Mouse (Mus musculus): ENCODE measurements at regions not wholly inside any gene's neighbourhood (a gene's known extent, or its start where the extent isn't known, plus 50 kb on each side); places are given as distances from the start of the nearest gene placed in this dataset.
A peak's percentile ranks its signal among the peaks of the same experiment; 100 is the strongest.

DNA sequence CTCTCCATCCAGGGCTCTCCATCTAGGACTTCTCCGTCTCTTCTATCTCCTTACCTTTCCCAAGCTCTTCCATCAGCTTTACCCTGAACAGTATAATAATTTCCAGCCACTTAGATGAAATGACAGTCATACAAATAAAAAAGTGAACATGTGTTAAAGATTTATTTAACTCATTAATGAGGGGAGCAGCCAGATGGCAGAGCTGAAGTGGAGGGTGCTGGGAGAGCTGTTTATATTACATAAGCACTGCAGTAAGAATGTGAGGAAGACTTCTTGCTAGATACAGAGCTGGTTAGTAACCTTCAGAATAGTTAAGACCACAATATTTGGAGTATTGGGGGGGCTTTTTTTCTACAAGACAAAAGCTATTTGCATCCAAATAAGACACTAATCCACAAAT lies 234.9 kb downstream of the Gm12728 start:
- WGBS = 84% methylated on average over 1 of the region's 1 CpGs

DNA sequence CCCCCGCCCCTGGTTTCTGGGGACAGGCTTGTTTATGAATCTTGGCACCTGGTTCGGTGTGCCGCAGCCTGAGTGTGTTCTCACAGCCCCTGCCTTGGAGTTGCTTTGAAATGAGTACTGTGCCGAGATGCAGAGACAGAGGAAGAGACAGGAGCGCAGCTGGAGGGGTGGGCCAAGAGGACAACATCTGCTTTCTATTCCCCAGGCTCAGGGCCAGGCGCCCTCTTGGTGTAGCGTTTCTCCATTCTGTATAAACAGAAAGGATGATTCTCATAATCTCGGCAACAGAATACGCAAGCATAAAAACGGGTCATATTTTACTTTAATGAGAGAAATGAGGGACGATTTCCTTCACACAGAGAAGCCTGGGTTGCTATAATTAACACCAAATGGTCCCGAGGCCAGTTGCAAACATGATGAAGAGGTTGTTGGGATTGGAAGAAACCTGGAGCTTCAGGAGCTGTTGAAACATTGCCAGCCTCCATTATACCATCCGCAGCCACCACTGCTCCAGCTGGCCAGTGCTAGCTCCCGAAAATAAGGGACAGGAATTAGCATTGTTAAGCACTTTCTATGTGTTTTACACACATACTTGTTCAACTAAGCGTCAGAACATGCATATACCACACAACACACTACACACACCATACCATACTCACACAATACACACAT lies 236.4 kb downstream of the Gm12728 start:
- Histone ChIP-seq H3K9me3 (replicated peaks; ENCODE audit: control insufficient read depth, low read length) (no peaks in the 10 kb centered on the region), H3K27me3 (replicated peaks; ENCODE audit: control insufficient read depth, insufficient read depth, low read length) (no peaks in the 10 kb centered on the region), H3K36me3 (ENCODE audit: control insufficient read depth, insufficient read depth, low read length) (no peaks in the 10 kb centered on the region), H3K27ac (ENCODE audit: low read depth, low read length) (no peak overlapping the region), H3K4me1 (ENCODE audit: control insufficient read depth, insufficient read depth, low read length) (no peaks in the 10 kb centered on the region), H3K4me3 (ENCODE audit: low read depth, low read length) (no peak overlapping the region), H3K9ac (ENCODE audit: low read length) (no peak overlapping the region), H3K4me2 (ENCODE audit: low read length) (no peak overlapping the region)
- ATAC-seq (no peak), DNase-seq (ENCODE audit: low spot score) (peak; percentile 13)
- WGBS = 73% methylated on average over 15 of the region's 15 CpGs

More for the DNA sequence above, 234.9 kb downstream of the Gm12728 start:
- ATAC-seq = no peak
- Histone ChIP-seq H3K9ac (ENCODE audit: low read length) (no peak overlapping the region), H3K4me1 (ENCODE audit: control insufficient read depth, insufficient read depth, low read length) (no peaks in the 10 kb centered on the region), H3K4me3 (ENCODE audit: low read depth, low read length) (no peak overlapping the region), H3K4me2 (ENCODE audit: low read length) (no peak overlapping the region), H3K27me3 (replicated peaks; ENCODE audit: control insufficient read depth, insufficient read depth, low read length) (no peaks in the 10 kb centered on the region), H3K36me3 (ENCODE audit: control insufficient read depth, insufficient read depth, low read length) (no peaks in the 10 kb centered on the region), H3K9me3 (replicated peaks; ENCODE audit: control insufficient read depth, low read length) (no peaks in the 10 kb centered on the region), H3K27ac (ENCODE audit: low read depth, low read length) (no peak overlapping the region)
- DNase-seq (ENCODE audit: low spot score) = peak; percentile 41

DNA sequence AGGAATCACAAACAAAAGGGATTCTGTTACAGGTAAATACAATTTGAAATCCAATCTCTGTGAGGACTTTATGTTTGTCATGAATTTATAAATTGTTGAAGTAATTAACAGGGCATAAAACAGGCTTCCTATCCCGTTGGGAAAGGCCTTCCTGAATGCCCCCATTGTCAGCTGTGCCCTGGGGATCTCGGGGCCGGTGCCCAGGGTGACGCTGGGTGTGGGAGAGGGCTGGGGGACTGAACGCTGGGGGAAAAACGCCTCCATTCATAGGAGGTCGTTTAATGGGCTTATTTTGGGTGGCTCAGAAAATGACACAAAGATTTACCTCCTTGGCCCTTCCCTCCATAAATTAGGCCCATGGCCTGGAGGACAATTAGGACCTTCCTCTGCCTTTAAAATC lies 250.7 kb downstream of the Gm12728 start:
- 4% methylated on average over 7 of the region's 7 CpGs for WGBS
- Histone ChIP-seq H3K9me3 (replicated peaks; ENCODE audit: control insufficient read depth, low read length) (no peaks in the 10 kb centered on the region), H3K4me2 (ENCODE audit: low read length) (no peak overlapping the region), H3K36me3 (ENCODE audit: control insufficient read depth, insufficient read depth, low read length) (no peaks in the 10 kb centered on the region), H3K9ac (ENCODE audit: low read length) (no peak overlapping the region), H3K27me3 (replicated peaks; ENCODE audit: control insufficient read depth, insufficient read depth, low read length) (no peaks in the 10 kb centered on the region), H3K4me3 (ENCODE audit: low read depth, low read length) (no peak overlapping the region), H3K4me1 (ENCODE audit: control insufficient read depth, insufficient read depth, low read length) (peaks cover 4% of the 10 kb centered on the region), H3K27ac (ENCODE audit: low read depth, low read length) (no peak overlapping the region)
- ATAC-seq (no peak), DNase-seq (ENCODE audit: low spot score) (no peak)

DNA sequence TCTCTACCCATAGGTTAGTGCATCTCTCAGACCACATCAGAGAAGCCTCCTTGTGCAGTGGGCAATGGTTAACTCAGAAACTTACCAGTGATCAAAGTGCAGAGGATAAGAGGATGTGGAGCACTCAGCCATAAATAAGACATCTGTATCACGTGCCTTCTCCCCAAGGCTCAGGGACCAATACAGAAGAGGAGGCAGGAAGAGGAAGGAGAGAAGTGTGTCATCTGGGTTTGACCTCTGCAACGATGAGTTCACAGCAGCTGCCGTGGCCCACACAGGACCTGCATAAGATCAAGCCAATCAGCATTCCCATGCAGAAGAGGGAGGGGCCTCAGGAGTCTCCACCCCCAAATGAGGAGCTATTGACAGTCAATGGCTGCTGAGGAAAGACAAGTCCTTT lies 252.8 kb downstream of the Gm12728 start:
- no peak for DNase-seq (ENCODE audit: low spot score)
- ATAC-seq = no peak
- 88% methylated on average over 3 of the region's 3 CpGs for WGBS

DNA sequence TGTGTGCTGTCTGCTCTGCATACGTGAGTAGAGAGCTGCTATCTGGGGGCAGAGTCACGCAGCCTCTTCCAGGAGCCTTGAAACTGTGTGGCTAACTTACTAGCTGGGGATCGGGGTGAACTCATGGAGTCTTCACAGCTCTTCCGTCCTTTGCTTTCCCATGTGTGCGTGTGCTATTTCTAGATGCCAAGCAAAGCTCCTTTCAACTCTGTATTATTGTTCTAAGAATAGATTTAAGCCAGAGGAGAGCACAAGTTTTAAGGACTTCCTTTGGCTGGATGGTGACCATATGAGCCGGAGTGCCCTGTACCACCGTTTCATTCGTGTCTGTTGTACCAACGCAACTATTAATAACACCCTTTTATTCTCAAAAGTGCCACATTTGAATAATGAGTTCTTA lies 254.0 kb downstream of the Gm12728 start:
- DNase-seq (ENCODE audit: low spot score) = no peak
- 83% methylated on average over 9 of the region's 9 CpGs for WGBS
- Histone ChIP-seq H3K27ac (ENCODE audit: low read depth, low read length) (no peak overlapping the region), H3K4me3 (ENCODE audit: low read depth, low read length) (no peak overlapping the region), H3K36me3 (ENCODE audit: control insufficient read depth, insufficient read depth, low read length) (no peaks in the 10 kb centered on the region), H3K9ac (ENCODE audit: low read length) (no peak overlapping the region), H3K9me3 (replicated peaks; ENCODE audit: control insufficient read depth, low read length) (no peaks in the 10 kb centered on the region), H3K4me1 (ENCODE audit: control insufficient read depth, insufficient read depth, low read length) (peaks cover 4% of the 10 kb centered on the region), H3K27me3 (replicated peaks; ENCODE audit: control insufficient read depth, insufficient read depth, low read length) (no peaks in the 10 kb centered on the region), H3K4me2 (ENCODE audit: low read length) (no peak overlapping the region)
- ATAC-seq = no peak

More for the DNA sequence above, 252.8 kb downstream of the Gm12728 start:
- Histone ChIP-seq H3K4me3 (ENCODE audit: low read depth, low read length) (no peak overlapping the region), H3K9ac (ENCODE audit: low read length) (no peak overlapping the region), H3K4me2 (ENCODE audit: low read length) (no peak overlapping the region), H3K36me3 (ENCODE audit: control insufficient read depth, insufficient read depth, low read length) (no peaks in the 10 kb centered on the region), H3K4me1 (ENCODE audit: control insufficient read depth, insufficient read depth, low read length) (peaks cover 4% of the 10 kb centered on the region), H3K9me3 (replicated peaks; ENCODE audit: control insufficient read depth, low read length) (no peaks in the 10 kb centered on the region), H3K27me3 (replicated peaks; ENCODE audit: control insufficient read depth, insufficient read depth, low read length) (no peaks in the 10 kb centered on the region), H3K27ac (ENCODE audit: low read depth, low read length) (no peak overlapping the region)

DNA sequence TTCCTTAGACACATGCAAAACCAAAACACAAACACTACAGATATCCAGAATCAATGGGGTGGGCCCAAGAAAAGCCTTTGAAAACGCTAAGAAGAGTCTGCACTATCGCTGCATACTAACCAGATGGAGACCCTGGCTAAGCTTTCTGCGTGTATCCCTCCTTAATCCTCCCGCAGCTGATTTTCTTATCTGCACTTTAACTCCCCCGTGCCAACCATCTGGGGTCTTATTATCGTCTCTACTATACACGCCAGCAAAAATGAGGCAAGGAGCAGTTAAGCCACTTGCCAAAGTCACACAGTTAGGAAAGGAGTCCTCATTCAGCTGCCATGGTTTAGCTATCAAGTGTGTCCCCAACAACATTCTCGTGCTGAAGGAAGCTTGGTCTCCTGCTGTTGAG lies 258.4 kb downstream of the Gm12728 start:
- H3K9me3 ChIP-seq (replicated peaks; ENCODE audit: control insufficient read depth, low read length) = no peaks in the 10 kb centered on the region
- WGBS = 63% methylated on average over 8 of the region's 8 CpGs
- ATAC-seq = peak; percentile 34; the same call in 1 of the 2 replicates
- H3K4me1 ChIP-seq (ENCODE audit: control insufficient read depth, insufficient read depth, low read length) = no peaks in the 10 kb centered on the region; the same call in 1 of the 2 replicates
- DNase-seq (ENCODE audit: low spot score) = peak; percentile 82
- H3K9ac ChIP-seq (ENCODE audit: low read length) = no peak overlapping the region
- no peak overlapping the region for H3K27ac ChIP-seq (ENCODE audit: low read depth, low read length)
- H3K27me3 ChIP-seq (replicated peaks; ENCODE audit: control insufficient read depth, insufficient read depth, low read length) = no peaks in the 10 kb centered on the region
- H3K36me3 ChIP-seq (ENCODE audit: control insufficient read depth, insufficient read depth, low read length) = no peaks in the 10 kb centered on the region
- no peak overlapping the region for H3K4me2 ChIP-seq (ENCODE audit: low read length)
- no peak overlapping the region for H3K4me3 ChIP-seq (ENCODE audit: low read depth, low read length)

DNA sequence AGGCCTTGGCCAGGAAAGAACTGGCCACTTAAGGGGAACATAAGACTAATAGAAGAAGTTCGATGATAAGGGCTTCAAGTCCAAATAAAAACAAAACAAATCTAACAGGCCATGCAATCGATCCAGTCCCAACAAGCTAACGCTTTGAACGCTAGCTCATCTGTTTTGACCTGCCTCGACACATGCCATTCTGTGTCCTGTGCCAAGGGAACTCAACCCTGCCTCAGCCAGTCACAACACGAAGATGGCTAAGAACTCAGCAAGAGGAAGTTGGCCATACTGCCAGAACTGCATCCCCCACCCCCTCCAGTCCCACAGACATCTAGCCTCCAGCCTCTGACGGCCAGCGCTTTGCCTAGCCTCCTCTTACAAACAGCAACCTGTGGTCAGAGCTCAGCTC lies 259.1 kb downstream of the Gm12728 start:
- no peak for DNase-seq (ENCODE audit: low spot score)
- no peak for ATAC-seq
- no peaks in the 10 kb centered on the region for H3K9me3 ChIP-seq (replicated peaks; ENCODE audit: control insufficient read depth, low read length)
- no peak overlapping the region for H3K4me2 ChIP-seq (ENCODE audit: low read length)
- H3K27ac ChIP-seq (ENCODE audit: low read depth, low read length) = no peak overlapping the region
- no peaks in the 10 kb centered on the region for H3K27me3 ChIP-seq (replicated peaks; ENCODE audit: control insufficient read depth, insufficient read depth, low read length)
- no peaks in the 10 kb centered on the region for H3K36me3 ChIP-seq (ENCODE audit: control insufficient read depth, insufficient read depth, low read length)
- WGBS = 84% methylated on average over 8 of the region's 8 CpGs
- H3K4me1 ChIP-seq (ENCODE audit: control insufficient read depth, insufficient read depth, low read length) = no peaks in the 10 kb centered on the region; the same call in 1 of the 2 replicates
- H3K4me3 ChIP-seq (ENCODE audit: low read depth, low read length) = no peak overlapping the region
- no peak overlapping the region for H3K9ac ChIP-seq (ENCODE audit: low read length)

DNA sequence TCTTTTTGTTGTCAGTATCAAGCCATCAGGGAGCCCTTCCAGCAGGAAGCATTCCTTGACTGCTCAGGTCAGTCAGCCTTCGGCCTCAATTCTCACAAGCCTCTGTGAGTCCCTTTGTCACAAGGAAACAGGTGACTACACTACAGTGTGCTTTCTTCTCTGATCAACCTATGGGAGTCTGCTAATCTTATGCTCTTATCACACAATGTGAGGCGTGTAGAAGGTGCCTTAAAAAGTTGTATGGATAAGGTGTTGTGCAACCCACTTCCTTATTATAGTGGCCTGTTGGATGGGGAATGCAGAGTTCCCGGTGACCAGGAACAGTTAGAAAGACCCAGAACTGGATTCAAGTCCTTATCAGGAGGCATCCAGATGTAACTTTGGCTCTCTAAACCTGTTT lies 260.2 kb downstream of the Gm12728 start:
- Histone ChIP-seq H3K27me3 (replicated peaks; ENCODE audit: control insufficient read depth, insufficient read depth, low read length) (no peaks in the 10 kb centered on the region), H3K4me3 (ENCODE audit: low read depth, low read length) (no peak overlapping the region), H3K9me3 (replicated peaks; ENCODE audit: control insufficient read depth, low read length) (no peaks in the 10 kb centered on the region), H3K4me1 (ENCODE audit: control insufficient read depth, insufficient read depth, low read length) (no peaks in the 10 kb centered on the region; the same call in 1 of the 2 replicates), H3K36me3 (ENCODE audit: control insufficient read depth, insufficient read depth, low read length) (no peaks in the 10 kb centered on the region), H3K4me2 (ENCODE audit: low read length) (no peak overlapping the region), H3K9ac (ENCODE audit: low read length) (no peak overlapping the region), H3K27ac (ENCODE audit: low read depth, low read length) (no peak overlapping the region)
- 91% methylated on average over 3 of the region's 3 CpGs for WGBS
- DNase-seq (ENCODE audit: low spot score) = no peak
- ATAC-seq = no peak

DNA sequence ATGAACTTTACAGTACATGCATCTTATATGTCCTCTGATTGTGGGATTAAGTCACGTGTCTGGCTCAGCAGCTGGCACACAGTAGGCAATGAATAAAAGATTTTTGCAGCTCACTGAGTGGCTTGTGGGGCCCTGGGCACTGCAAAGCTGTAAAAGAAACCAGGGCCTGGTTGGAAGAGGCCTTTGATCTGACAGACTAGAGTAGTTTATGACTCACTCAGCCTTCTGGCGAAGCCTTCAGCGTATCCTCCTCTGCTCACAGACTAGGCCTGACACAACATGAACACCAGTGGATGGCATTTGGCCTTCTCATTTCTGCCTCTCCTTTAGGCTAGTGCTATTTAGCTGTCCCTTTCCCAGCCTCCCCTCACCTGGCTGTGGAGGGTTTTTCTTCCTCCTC lies 260.6 kb downstream of the Gm12728 start:
- H3K27me3 ChIP-seq (replicated peaks; ENCODE audit: control insufficient read depth, insufficient read depth, low read length) = no peaks in the 10 kb centered on the region
- no peaks in the 10 kb centered on the region for H3K36me3 ChIP-seq (ENCODE audit: control insufficient read depth, insufficient read depth, low read length)
- no peak overlapping the region for H3K9ac ChIP-seq (ENCODE audit: low read length)
- ATAC-seq (no peak), DNase-seq (ENCODE audit: low spot score) (no peak)
- no peak overlapping the region for H3K4me2 ChIP-seq (ENCODE audit: low read length)
- H3K27ac ChIP-seq (ENCODE audit: low read depth, low read length) = no peak overlapping the region
- H3K4me3 ChIP-seq (ENCODE audit: low read depth, low read length) = no peak overlapping the region
- no peaks in the 10 kb centered on the region for H3K9me3 ChIP-seq (replicated peaks; ENCODE audit: control insufficient read depth, low read length)
- no peaks in the 10 kb centered on the region; the same call in 1 of the 2 replicates for H3K4me1 ChIP-seq (ENCODE audit: control insufficient read depth, insufficient read depth, low read length)
- 73% methylated on average over 3 of the region's 3 CpGs for WGBS

Data from forebrain, embryonic 14.5 days (tissue).